Mouse (Mus musculus) kidney, adult 2 months (tissue): ENCODE measurements at regions not wholly inside any gene's neighbourhood (a gene's known extent, or its start where the extent isn't known, plus 50 kb on each side); places are given as distances from the start of the nearest gene placed in this dataset.

ENCODE experiments used
- CTCF ChIP-seq: fragments of 200-500 bp; conservative IDR thresholded peaks from 2 replicates; pipeline ENCODE4 v1.5.1; 2011; ENCODE audit warnings: low read depth, mild to moderate bottlenecking, control low read depth, low read length, moderate library complexity, mixed read lengths; ENCODE audit not compliant: insufficient read depth, insufficient read length
- POLR2A ChIP-seq: fragments of 200-500 bp; IDR thresholded peaks from one replicate; pipeline ENCODE4 v1.6.1; 2011; ENCODE audit warnings: low read depth, low read length, control low read depth

- no peak for TF ChIP-seq CTCF
- no peak for TF ChIP-seq POLR2A
Observed at GRCm38 (mm10) chr3:59409131-59409530, 64.9 kb upstream of the Igsf10 start.
